Mouse (Mus musculus): ENCODE measurements at regions not wholly inside any gene's neighbourhood (a gene's known extent, or its start where the extent isn't known, plus 50 kb on each side); places are given as distances from the start of the nearest gene placed in this dataset.

GRCm38 (mm10) chr11:25104432-25104831 lies 1026.6 kb downstream of the Bcl11a start:
- Histone ChIP-seq H3K4me1 (ENCODE audit: control insufficient read depth, insufficient read depth, low read length) (no peaks in the 10 kb centered on the region), H3K4me3 (ENCODE audit: low read depth, low read length) (no peak overlapping the region), H3K9ac (ENCODE audit: low read depth, poor library complexity, severe bottlenecking) (no peak overlapping the region), H3K27ac (ENCODE audit: insufficient read depth, low read length) (no peak overlapping the region), H3K9me3 (replicated peaks; ENCODE audit: control insufficient read depth, insufficient read depth, low read length, poor library complexity, severe bottlenecking) (no peaks in the 10 kb centered on the region), H3K36me3 (ENCODE audit: control insufficient read depth, insufficient read depth, low read length, poor library complexity, severe bottlenecking) (no peaks in the 10 kb centered on the region), H3K27me3 (ENCODE audit: control insufficient read depth, insufficient read depth, low read length, poor library complexity, severe bottlenecking) (peaks cover 2% of the 10 kb centered on the region; the same call in 1 of the 2 replicates)
- TF ChIP-seq EP300 (IDR thresholded peaks at IDR 0.05; ENCODE audit: insufficient read depth, low read depth, low read length) = no peak
- TF ChIP-seq CTCF (IDR thresholded peaks at IDR 0.05; ENCODE audit: low read depth, low read length) = no peak
- no peak for TF ChIP-seq POLR2A (IDR thresholded peaks at IDR 0.05; ENCODE audit: insufficient read depth, low read length)

GRCm38 (mm10) chr11:25124458-25124857 lies 1046.6 kb downstream of the Bcl11a start:
- H3K9ac ChIP-seq (ENCODE audit: low read depth, poor library complexity, severe bottlenecking) = no peak overlapping the region
- no peaks in the 10 kb centered on the region for H3K9me3 ChIP-seq (replicated peaks; ENCODE audit: control insufficient read depth, insufficient read depth, low read length, poor library complexity, severe bottlenecking)
- no peak for TF ChIP-seq POLR2A (IDR thresholded peaks at IDR 0.05; ENCODE audit: insufficient read depth, low read length)
- no peak for TF ChIP-seq EP300 (IDR thresholded peaks at IDR 0.05; ENCODE audit: insufficient read depth, low read depth, low read length)
- no peak for TF ChIP-seq CTCF (IDR thresholded peaks at IDR 0.05; ENCODE audit: low read depth, low read length)
- H3K27ac ChIP-seq (ENCODE audit: insufficient read depth, low read length) = no peak overlapping the region
- H3K36me3 ChIP-seq (ENCODE audit: control insufficient read depth, insufficient read depth, low read length, poor library complexity, severe bottlenecking) = no peaks in the 10 kb centered on the region
- H3K4me3 ChIP-seq (ENCODE audit: low read depth, low read length) = no peak overlapping the region
- no peaks in the 10 kb centered on the region for H3K4me1 ChIP-seq (ENCODE audit: control insufficient read depth, insufficient read depth, low read length)
- no peaks in the 10 kb centered on the region for H3K27me3 ChIP-seq (ENCODE audit: control insufficient read depth, insufficient read depth, low read length, poor library complexity, severe bottlenecking)

- Histone ChIP-seq H3K9me3 (replicated peaks; ENCODE audit: control insufficient read depth, insufficient read depth, low read length, poor library complexity, severe bottlenecking) (no peaks in the 10 kb centered on the region), H3K9ac (ENCODE audit: low read depth, poor library complexity, severe bottlenecking) (no peak overlapping the region), H3K4me3 (ENCODE audit: low read depth, low read length) (no peak overlapping the region), H3K27me3 (ENCODE audit: control insufficient read depth, insufficient read depth, low read length, poor library complexity, severe bottlenecking) (no peaks in the 10 kb centered on the region), H3K36me3 (ENCODE audit: control insufficient read depth, insufficient read depth, low read length, poor library complexity, severe bottlenecking) (no peaks in the 10 kb centered on the region), H3K4me1 (ENCODE audit: control insufficient read depth, insufficient read depth, low read length) (no peaks in the 10 kb centered on the region), H3K27ac (ENCODE audit: insufficient read depth, low read length) (no peak overlapping the region)
- no peak for TF ChIP-seq EP300 (IDR thresholded peaks at IDR 0.05; ENCODE audit: insufficient read depth, low read depth, low read length)
- no peak for TF ChIP-seq POLR2A (IDR thresholded peaks at IDR 0.05; ENCODE audit: insufficient read depth, low read length)
- no peak for TF ChIP-seq CTCF (IDR thresholded peaks at IDR 0.05; ENCODE audit: low read depth, low read length)
These were observed 1064.4 kb downstream of the Bcl11a start for GRCm38 (mm10) chr11:25142226-25142625.

GRCm38 (mm10) chr11:25142833-25143232 lies 1065.0 kb downstream of the Bcl11a start:
- H3K4me3 ChIP-seq (ENCODE audit: low read depth, low read length) = no peak overlapping the region
- no peak overlapping the region for H3K27ac ChIP-seq (ENCODE audit: insufficient read depth, low read length)
- no peaks in the 10 kb centered on the region for H3K36me3 ChIP-seq (ENCODE audit: control insufficient read depth, insufficient read depth, low read length, poor library complexity, severe bottlenecking)
- no peak for TF ChIP-seq POLR2A (IDR thresholded peaks at IDR 0.05; ENCODE audit: insufficient read depth, low read length)
- no peak for TF ChIP-seq CTCF (IDR thresholded peaks at IDR 0.05; ENCODE audit: low read depth, low read length)
- no peak for TF ChIP-seq EP300 (IDR thresholded peaks at IDR 0.05; ENCODE audit: insufficient read depth, low read depth, low read length)
- H3K27me3 ChIP-seq (ENCODE audit: control insufficient read depth, insufficient read depth, low read length, poor library complexity, severe bottlenecking) = no peaks in the 10 kb centered on the region
- H3K4me1 ChIP-seq (ENCODE audit: control insufficient read depth, insufficient read depth, low read length) = no peaks in the 10 kb centered on the region
- no peaks in the 10 kb centered on the region for H3K9me3 ChIP-seq (replicated peaks; ENCODE audit: control insufficient read depth, insufficient read depth, low read length, poor library complexity, severe bottlenecking)
- no peak overlapping the region for H3K9ac ChIP-seq (ENCODE audit: low read depth, poor library complexity, severe bottlenecking)

- H3K36me3 ChIP-seq (ENCODE audit: control insufficient read depth, insufficient read depth, low read length, poor library complexity, severe bottlenecking) = no peaks in the 10 kb centered on the region
- TF ChIP-seq EP300 (IDR thresholded peaks at IDR 0.05; ENCODE audit: insufficient read depth, low read depth, low read length) = no peak
- no peak for TF ChIP-seq CTCF (IDR thresholded peaks at IDR 0.05; ENCODE audit: low read depth, low read length)
- no peak for TF ChIP-seq POLR2A (IDR thresholded peaks at IDR 0.05; ENCODE audit: insufficient read depth, low read length)
- no peaks in the 10 kb centered on the region for H3K27me3 ChIP-seq (ENCODE audit: control insufficient read depth, insufficient read depth, low read length, poor library complexity, severe bottlenecking)
- no peak overlapping the region for H3K27ac ChIP-seq (ENCODE audit: insufficient read depth, low read length)
- H3K4me3 ChIP-seq (ENCODE audit: low read depth, low read length) = no peak overlapping the region
- H3K9ac ChIP-seq (ENCODE audit: low read depth, poor library complexity, severe bottlenecking) = no peak overlapping the region
- no peaks in the 10 kb centered on the region for H3K4me1 ChIP-seq (ENCODE audit: control insufficient read depth, insufficient read depth, low read length)
- H3K9me3 ChIP-seq (replicated peaks; ENCODE audit: control insufficient read depth, insufficient read depth, low read length, poor library complexity, severe bottlenecking) = no peaks in the 10 kb centered on the region
These were observed 1063.3 kb downstream of the 5730522E02Rik start for GRCm38 (mm10) chr11:25147287-25147686.

GRCm38 (mm10) chr11:25156705-25157104 lies 1053.9 kb downstream of the 5730522E02Rik start:
- H3K27me3 ChIP-seq (ENCODE audit: control insufficient read depth, insufficient read depth, low read length, poor library complexity, severe bottlenecking) = no peaks in the 10 kb centered on the region
- H3K36me3 ChIP-seq (ENCODE audit: control insufficient read depth, insufficient read depth, low read length, poor library complexity, severe bottlenecking) = no peaks in the 10 kb centered on the region
- no peak overlapping the region for H3K4me3 ChIP-seq (ENCODE audit: low read depth, low read length)
- H3K9me3 ChIP-seq (replicated peaks; ENCODE audit: control insufficient read depth, insufficient read depth, low read length, poor library complexity, severe bottlenecking) = 0 out of 2 replicates have a peak, but pooled peaks cover 2% of the 10 kb centered on the region
- H3K9ac ChIP-seq (ENCODE audit: low read depth, poor library complexity, severe bottlenecking) = no peak overlapping the region
- TF ChIP-seq CTCF (IDR thresholded peaks at IDR 0.05; ENCODE audit: low read depth, low read length) (no peak), EP300 (IDR thresholded peaks at IDR 0.05; ENCODE audit: insufficient read depth, low read depth, low read length) (no peak), POLR2A (IDR thresholded peaks at IDR 0.05; ENCODE audit: insufficient read depth, low read length) (no peak)
- no peaks in the 10 kb centered on the region for H3K4me1 ChIP-seq (ENCODE audit: control insufficient read depth, insufficient read depth, low read length)
- H3K27ac ChIP-seq (ENCODE audit: insufficient read depth, low read length) = no peak overlapping the region

All from ES-Bruce4 (cell line).